Mouse (Mus musculus) cerebellum, adult 11-12 months (tissue): ENCODE results near the gene Pacs1.
A peak's percentile ranks its signal among the peaks of the same experiment; 100 is the strongest.
"Not testable (repeated sequence)": the region's sequence is repeated elsewhere in the genome, so short reads cannot be mapped to it uniquely, and the experiment has no call there.

Experiments used
- DNase-seq: peaks from one replicate; pipeline ENCODE4 v3.0.0; 2022

Pacs1 gene

DNA sequence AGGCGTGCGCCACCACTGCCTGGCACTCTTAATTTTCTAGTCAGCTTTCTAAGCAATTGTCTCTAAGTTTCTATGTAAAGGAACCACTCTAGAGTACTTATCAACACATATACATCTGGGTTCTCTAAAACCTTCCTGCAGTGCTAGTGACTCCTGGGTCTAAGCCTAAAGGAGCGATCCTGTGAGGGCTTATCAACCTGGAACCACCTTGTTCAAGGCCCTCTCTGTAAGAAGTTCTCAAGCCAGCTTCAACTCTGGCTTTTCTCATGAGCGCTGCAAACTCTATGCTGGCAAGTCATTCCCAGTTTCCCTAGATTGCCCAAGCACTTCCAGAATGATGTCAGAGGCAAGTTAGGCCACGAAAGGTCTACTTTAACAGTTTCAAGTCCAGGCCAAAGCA lies 5.9 kb downstream of the Pacs1 start:
- DNase-seq: no peak

DNA sequence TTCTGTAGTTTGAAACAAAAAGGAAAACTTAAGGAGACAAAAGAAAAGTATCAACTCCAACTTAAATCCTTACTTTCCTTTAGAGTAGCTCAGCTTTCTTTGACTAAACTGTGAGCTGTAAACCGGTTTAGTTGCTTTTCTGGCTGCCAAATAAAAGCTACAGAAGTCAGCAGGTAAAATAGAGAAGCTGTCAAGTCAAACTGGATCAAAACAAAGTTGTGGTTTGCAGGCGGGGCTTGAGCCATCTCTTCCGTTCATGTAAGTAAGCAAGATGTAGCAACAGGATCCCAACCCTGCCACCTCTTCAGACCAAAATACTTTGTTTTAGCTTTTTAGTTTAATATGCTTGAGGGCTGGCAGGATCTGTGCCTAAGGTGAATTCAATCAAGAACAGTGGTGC lies 15.8 kb downstream of the Pacs1 start:
- DNase-seq: no peak

DNA sequence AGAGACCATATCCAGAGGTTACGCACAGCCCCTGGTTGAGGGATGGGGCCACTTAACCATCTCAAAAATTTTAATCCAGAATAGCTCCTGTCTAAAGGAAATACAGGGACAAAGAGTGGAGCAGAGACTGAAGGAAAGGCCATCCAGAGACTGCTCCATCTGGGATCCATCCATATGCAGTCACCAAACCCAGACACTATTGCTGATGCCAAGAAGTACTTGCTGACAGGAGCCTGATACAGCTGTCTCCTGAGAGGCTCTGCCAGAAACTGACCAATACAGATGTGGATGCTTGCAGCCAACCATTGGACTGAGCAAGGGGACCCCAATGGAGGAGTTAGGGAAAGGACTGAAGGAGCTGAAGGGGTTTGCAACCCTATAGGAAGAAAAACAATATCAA lies 35.9 kb downstream of the Pacs1 start:
- DNase-seq: not testable (repeated sequence)

DNA sequence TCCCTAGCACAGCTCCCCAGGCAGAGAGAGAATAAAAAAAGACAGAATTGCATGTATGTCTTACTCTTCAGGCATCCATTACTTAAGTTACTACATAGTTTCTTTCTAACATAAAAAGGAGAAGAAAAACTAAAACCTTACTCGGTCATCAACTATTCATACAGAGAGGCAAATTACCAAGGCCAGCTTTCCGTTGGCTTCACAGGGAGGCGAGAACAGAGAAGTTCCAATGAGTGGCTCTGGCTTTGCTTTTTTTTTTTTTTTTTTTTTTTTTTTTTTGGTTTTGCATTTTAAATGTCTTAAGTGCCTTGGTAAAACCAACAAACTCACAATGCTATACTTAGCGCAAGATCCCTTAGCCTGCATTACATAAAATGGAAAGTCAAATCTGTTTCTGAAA lies 40.2 kb downstream of the Pacs1 start:
- no peak for DNase-seq

DNA sequence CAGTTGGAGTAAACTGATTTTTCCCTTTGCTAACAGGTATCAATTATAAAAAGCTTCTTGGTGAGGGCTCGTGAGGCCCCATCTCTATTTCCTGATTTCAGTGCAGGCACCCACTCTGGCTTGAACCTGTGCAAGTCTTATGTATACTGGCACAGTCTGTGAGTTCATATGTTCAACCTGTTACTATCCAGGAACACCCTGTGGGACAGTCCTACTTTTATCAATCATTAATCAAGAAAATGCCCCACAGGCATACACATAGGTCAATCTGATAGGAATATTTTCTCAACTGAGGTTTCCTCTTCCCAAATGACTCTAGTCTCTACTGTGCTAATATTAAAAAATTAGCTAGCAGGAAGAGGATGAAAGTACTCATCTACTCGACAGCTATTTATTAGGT lies 42.8 kb downstream of the Pacs1 start:
- no peak for DNase-seq

DNA sequence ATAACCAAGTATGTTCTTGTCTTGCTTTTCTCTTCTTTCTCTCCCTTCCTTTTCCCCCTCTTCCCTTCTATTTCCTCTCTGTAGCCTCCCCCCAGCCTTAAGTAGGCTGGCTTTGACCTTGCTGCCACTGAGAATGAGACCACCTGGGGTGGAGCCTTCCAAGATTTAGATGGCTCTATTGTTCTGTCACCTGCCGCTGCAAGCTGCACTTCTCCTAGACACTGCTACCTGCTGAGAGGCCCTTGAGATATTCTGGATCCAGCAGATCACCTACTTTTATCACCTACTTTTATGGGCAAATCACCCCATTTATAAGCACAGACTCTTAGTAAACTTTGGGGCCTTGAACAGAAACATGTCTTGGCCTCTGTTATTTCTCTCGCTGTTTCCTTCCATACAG lies 48.3 kb downstream of the Pacs1 start:
- DNase-seq: no peak

DNA sequence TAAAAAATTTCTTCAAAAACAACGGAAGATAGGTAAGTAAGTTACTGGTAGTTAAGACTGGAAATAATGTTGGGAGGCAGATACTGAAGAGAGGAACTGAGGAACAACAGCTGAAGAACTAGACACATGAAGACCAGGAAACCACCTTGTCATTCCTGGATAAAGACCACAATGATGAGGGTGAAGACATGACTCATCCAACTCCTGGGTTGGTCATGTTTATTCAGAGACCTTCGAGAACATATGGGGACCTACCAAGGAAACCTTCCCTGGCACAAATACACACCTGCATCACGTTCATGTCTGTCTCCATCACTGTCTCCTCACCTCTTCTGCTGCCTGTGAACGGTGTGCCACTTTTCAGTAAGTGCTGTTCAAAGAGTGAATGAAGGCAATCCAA lies 48.8 kb downstream of the Pacs1 start:
- DNase-seq: no peak

DNA sequence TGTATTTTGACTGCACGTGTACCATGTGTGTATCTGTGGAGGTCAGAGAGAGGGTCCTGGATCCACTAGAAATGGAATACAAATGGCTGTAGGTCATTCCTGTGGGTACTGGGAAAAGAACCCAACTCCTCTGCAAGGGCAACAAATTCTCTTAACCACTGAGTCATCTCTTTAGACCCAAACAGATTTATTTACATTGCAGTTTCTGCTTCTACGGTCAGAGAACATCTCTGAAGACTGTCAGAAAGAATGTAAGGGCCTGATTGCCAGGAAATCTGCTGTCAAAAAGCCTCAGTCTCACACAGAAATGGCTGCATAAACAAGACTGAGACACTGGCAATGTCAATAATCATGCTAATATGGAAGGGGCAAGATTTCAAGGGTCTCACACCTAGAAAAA lies 51.0 kb downstream of the Pacs1 start:
- no peak for DNase-seq

DNA sequence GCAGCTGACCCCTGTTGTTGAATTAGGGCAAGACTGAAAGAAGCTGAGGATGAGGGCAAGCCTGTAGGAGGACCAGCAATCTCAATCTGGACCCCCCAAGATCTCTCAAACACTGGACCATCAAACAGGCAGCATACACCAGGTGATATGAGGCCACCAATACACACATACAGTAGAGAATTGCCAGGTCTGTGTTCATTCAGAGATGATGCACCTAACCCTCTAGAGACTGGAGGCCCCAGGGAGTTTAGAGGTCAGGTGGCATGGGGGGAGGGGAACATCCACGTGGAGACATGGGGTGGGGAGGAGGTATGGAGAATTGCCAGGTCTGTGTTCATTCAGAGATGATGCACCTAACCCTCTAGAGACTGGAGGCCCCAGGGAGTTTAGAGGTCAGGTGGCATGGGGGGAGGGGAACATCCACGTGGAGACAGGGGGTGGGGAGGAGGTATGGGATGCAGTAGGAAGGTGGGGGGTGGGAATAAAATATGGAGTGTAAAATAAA lies 51.6 kb downstream of the Pacs1 start:
- DNase-seq: not testable (repeated sequence)

DNA sequence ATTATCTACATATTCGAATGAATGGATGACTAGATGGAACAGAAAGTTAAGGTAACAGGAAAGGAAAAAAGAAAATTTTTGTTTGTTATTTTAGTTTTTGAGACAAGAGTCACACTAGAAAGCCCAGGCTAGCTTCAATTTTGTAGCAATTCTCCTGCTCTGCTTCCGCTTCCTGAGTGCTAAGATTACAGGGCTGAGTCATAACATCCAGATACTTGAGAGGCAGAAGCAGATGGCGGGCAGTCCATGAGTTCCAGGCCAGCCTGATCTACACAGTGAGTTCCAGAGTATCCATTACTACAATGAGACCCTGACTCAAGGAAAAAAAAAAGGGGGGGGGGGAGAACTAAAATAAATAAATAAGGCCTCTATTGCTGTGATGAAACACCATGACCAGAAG lies 52.5 kb downstream of the Pacs1 start:
- DNase-seq: no peak

DNA sequence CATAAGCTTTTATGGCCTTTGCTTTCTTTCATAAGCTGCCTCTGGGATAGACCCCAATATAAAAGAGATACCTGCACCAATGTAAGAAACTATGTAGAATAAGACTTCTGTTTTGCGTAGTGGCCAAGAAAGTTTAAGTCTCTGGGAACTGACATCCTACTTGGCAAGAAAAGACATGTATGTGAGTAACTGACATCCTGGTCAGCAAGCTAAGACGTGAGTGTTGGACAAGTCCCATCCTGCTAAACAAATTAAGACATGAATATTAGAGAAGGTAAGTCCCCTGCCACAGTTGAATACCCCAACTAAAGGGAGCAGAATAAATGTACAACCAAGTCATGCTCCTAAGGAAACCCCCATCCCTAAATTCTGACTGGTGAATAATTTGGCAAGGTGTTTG lies 71.2 kb downstream of the Pacs1 start:
- DNase-seq: no peak

DNA sequence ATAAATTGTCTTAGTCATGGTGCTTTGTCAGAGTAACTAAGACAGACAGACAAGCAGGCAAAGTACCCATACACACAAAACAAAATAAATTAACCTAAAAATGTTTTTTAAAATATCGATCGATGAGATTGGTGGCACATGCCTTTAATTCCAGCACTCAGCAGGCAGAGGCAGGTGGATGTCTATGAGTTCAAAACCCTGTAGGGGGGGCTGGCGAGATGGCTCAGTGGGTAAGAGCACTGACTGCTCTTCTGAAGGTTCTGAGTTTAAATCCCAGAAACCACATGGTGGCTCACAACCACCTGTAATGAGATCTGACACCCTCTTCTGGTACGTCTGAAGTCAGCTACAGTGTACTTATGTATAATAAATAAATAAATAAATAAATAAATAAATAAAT lies 72.3 kb downstream of the Pacs1 start:
- DNase-seq: not testable (repeated sequence)

DNA sequence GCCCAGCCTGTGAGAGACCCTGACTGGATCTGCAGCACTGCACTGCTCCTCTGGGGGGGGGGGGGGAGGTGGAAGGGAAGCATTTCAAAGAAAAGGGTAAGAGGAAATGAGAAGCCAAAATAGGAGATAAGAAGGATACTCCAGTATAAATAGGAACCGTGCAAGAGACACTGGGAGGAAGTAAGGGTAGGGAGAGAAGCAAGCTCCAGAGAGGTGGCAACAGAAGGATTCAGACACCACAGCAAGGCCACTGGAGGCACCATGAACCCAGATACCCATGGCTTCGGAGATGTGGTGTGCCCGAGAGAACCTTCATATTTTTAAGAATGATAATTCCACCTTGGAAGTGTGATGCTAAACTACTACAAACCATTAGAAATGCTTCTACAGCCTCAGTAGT lies 74.4 kb downstream of the Pacs1 start:
- DNase-seq: no peak

DNA sequence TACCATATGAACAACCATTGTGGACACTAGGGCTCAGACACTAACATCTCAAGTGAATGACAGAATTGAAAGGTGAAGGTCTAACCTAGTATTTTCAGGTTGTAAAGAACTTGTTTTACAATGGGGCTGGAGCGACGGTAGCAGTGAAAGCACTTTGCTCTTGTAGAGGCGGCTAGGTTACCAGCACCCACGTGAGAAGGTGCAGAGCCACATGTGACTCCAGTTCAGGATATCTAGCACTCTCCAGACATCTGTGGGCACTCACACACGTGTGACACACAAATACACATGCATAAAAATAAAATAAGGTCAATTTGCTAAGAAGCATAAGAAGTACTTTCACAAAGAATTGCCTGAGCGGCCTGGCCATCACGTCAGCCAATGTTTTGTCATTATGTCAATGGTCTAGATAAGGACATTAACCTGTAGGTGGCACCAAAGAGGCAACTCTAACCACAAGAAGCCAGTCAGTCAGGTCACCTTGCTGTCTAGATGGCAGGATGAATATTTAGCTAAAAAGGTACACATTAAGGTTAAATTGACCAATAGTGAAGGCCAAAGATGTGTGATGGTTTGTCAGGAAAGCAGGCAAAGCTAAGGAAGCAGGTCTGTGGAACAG lies 77.4 kb downstream of the Pacs1 start:
- peak; percentile 27 for DNase-seq

DNA sequence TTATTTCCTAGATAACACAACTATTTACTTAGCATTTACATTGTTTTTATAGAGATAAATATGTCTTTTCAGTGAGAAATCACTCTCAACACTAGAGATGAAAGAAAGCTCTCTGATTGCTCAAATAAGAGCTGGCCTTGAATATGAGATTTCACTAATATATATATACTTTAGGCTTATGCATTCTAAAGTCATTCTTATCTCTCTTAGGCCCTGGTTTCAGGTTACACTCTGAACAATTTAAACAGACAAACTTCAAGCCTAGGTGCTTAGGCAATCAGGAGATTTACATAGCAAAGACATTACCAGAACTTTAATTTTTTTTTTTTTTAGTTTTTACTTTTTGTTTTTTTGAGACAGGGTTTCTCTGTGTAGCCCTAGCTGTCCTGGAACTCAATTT lies 80.5 kb downstream of the Pacs1 start:
- DNase-seq: no peak

DNA sequence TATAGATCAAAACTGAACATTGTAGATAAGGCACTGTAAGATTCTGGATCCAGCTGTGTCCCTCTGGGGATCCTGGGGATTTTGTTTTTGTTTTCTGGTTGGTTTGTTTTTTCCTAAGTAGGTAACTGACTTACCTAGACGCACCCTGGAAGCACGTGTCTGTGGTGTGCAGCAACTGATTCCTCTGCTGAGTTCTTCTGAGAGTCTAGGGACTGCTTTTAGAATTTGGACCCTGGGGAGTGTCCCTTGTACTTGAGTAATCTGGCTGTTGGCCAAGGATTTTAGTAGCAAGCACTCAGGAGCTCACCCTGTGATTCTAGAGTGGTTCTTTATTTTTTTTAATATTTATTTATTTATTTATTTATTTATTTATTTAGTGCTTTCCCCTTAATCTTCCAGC lies 85.5 kb downstream of the Pacs1 start:
- DNase-seq: no peak

DNA sequence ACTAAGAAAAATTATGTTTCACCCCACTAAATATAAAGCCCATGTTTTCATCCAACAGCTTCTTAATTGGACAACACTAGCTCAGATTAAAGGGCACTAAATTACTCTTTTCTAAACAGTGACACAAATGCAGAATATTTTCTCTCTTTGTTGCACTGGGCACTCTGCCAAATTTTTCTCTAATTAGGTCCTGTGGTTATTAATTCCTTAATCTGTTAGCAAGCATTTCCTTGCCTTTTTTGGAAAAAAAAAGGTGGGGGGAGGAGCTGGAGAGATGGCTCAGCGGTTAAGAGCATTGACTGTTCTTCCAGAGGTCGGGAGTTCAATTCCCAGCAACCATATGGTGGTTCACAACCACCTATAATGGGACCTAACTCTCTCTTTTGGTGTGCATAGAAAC lies 91.0 kb downstream of the Pacs1 start:
- no peak for DNase-seq

DNA sequence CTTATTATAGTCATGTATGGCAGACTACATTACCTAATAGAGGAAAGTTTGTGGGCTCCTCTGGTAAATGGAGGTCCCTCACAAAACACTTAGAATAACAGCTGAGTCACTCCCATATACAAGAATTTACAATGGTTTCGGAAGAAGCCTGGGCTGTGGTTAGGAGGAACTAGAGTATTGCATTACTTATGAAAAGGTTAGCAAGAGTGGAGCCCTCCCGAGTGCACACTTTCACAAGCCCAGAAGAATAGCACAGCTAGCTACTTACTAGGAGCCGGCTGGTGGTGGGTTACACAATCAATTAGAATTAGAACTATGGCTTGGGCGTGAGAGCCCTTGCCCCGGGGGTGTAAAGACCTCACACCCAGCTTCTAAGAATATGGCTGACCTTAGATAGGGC lies 94.3 kb downstream of the Pacs1 start:
- DNase-seq: no peak

DNA sequence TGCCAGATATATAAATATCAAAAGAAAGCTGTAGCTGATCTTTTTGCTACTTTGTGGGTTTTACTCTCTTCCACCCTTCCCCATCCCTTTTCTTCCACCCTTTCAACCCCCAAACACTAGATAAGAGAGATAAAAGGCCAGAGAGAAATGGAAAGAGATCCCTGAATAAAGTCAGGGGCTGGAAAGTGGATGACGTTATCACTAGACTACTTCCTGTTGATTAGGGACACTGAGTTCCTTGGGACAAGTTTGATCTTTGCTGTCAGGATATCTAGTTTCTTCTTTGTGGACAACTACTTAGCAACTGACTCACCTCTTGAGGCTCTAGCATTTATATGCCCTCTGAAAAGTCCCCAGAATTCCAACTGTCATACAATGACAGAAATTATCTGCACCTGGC lies 102.5 kb downstream of the Pacs1 start:
- DNase-seq: no peak

DNA sequence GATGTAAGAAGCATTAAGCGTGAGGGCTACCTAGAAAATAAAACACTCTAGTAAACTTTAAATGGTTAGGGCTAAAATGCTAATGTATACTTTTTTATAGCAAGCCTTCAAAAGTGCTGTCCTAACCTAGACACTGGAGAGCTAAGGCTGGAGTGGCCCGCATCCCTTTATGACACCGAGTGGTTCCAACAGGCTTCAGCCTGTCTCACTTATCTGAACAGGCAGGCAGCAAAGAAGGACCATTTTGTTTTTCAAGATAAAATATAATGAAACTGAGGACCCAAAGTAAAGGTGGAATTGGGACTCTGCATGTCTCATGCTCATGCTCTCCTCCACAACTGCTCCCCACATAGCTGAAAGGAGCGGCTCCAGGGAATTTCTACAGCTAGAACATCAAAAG lies 105.4 kb downstream of the Pacs1 start:
- DNase-seq: no peak

DNA sequence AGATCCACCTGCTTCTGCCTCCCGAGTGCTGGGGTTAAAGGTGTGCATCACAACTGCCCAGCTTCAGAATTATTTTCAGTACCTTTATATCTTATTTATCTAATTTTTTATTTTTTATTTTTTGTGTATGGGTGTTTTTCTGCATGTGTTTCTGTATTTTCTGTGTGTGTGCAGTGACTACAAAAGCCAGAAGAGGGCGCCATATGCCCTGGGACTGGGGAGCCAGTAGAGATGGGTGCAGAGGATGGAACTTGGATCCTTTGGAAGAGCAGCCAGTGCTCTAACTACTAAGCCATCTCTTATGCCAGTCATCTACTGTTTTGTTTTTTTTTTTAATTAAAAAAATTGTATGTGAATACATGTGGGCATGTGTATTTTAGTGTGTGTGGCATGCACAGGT lies 108.5 kb downstream of the Pacs1 start:
- no peak for DNase-seq

DNA sequence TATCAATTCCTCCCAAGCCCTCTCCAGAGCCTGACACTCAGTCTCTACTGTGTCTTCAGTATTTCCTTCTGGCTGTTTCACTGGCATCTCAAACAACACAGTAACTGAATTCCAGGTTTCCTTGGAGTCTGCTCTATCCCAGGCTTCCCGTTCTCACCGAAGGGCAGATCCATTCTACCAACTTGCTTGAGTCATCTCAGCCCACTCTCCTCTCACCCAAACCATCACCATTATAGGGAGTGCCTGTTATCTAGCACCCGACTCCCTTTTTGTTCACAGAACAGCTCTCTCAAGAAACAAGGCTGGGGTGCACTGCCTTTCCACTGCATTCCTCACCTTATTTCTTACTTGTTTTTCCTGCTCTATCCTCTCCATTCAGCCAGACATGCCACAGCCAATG lies 111.0 kb downstream of the Pacs1 start:
- DNase-seq: no peak

DNA sequence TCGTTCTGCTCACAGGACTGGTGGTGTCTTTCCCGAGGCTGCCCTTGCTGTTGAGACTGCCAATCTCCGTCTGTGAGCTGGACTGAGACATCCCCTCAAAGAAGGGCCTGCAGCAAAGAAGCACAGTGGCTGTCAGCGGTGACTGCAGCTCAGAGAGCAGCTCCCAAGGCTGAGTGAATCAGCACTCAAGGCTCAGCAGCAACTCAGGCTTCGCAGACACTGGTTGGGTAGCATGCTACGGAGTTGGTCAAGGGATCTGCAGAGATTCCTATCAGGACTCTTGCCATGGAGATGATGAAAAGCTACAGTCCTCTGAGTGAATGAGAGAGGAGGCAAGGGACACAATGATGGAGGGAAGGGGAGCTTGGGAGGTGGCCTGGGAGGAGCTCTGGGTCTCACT lies 120.7 kb downstream of the Pacs1 start:
- no peak for DNase-seq

DNA sequence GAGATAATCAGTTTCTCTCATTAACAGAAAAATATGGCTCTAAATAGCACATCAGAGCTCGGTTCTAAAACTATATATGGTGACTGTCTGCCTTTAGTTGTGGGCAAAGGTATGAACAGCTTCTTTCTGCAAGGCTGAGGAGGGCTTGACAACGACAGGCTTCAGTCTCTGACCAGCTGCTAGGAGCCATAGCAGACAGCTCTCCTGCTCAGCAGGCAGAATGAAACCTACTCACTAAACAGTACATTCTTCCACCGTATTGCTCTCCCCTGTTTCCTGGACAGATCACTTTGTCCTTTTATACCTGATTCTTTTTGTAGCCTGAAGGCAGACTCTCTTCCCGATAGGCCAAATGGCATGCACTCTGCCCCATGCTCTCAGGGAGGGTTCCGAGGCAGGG lies 121.2 kb downstream of the Pacs1 start:
- DNase-seq: no peak

DNA sequence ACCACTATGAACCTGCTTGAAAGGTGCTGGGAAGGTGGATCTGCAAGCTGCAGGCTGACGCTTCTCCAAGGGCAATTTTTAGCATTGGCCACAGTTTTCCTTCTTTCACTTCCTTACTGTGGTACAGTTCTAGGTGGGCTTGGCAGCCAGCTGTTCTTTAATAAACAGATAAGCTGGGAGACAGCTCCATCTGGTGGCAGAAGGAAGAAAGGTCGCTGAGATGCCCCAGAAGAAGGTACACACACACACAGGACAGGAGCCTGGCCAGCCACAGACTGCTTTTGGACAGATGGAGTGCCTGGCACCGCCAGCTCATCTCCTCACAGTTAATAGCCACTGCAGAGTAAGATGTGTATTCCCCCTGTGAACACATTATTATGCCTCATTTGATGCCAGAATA lies 121.6 kb downstream of the Pacs1 start:
- DNase-seq: peak; percentile 92

DNA sequence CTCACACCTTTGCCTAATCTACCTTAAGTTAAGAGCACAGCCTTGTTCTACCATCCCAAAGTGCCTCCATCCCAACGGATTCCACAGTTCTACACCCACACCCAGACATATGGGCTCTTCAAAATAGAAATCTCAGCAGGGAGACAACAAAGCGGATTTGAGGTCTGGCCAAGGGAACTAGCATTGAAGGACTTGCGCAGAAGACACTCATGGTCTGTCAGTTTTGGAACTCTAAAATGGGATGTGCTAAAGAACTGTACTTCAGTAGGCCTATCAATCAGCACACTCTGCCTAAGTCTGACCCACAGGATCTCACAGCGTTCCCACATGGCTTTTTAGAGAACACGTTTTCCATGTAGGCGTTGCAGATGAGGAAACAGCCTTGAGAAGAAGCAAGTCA lies 122.6 kb downstream of the Pacs1 start:
- DNase-seq: peak; percentile 71
